Mouse (Mus musculus): ENCODE measurements around the gene Trnau1ap.
A peak's percentile ranks its signal among the peaks of the same experiment; 100 is the strongest.
"Not testable (repeated sequence)": the region's sequence is repeated elsewhere in the genome, so short reads cannot be mapped to it uniquely, and the experiment has no call there.

Trnau1ap gene

DNA sequence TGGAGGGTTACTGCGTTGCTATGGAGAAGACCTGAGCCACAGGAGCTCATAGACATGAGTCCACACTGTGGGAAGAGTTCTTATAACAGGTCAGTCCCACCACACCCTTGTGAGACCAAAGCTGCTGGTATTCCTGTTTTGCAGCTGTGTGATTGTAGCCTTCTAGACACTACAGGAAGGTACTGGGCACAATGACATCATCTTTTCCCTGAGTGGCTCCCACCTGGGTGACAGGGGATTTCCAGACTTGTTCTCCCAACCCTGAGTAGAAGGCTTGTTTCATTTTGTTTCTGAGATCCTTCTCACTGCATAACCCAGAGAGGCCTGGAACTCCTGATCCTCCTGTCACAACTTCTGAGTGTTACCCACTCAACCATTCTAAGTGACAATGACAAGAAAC is 29.5 kb downstream of the Trnau1ap start:
- DNase-seq, result no peak

DNA sequence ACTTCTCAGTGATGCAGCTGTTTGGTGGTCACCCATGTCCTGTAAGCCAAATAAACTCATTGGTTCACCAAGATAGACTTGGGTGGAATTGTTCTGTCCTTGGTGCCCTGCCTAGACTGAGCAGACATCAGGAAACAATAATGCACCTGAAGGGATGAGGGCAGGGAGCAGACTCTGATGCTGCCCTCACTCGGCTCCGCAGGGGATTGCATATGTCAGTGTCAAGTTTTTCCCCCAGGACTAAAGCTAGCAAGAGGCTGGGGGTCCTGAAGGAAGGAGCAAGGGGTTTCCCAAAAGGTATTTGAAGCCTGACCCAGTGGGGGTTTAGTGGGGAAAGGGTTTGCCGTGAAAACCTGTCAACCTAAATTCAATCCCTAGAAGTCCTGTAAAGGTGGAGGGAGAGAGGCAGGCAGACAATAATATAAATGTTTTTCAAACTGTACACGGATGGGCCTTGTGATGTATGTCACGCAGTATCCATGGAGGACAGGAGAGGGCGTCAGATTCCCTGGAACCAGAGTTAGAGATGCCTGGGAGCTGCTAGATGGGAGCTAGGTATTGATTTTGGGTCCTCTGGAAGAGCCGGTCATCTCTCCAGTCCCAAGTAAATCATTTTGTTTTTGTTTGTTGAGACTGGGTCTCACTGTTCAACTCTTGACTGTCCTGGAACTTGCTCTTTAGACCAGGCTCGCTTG is 33.5 kb downstream of the Trnau1ap start:
- no peak for DNase-seq

DNA sequence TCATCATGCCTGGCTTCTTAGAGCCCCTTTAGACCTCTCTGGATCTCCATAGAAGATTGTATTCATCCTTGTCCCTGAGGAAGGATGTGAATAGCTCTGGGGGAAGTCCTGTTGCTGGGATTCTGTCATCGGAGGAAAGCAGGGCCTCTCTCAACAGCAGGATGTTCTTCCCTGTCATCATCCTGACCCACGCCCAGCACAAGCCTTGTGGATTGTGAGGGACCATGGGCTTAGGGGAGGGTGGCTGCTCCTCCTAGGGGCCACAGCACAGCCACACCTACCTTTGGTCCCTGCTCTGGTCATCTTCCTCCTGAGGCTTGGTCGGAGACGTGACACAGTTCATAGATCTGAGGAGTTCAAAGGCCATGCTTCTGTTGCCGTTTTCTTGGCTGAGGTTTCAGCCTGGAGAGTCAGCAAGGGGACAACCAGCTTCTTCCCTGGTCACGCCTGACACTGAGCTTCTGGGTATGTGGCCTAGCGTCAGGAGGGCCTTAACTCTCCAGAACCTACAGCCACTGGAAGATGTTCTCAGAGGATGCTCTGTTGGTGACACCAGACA is 35.6 kb downstream of the Trnau1ap start:
- DNase-seq, result no peak

DNA sequence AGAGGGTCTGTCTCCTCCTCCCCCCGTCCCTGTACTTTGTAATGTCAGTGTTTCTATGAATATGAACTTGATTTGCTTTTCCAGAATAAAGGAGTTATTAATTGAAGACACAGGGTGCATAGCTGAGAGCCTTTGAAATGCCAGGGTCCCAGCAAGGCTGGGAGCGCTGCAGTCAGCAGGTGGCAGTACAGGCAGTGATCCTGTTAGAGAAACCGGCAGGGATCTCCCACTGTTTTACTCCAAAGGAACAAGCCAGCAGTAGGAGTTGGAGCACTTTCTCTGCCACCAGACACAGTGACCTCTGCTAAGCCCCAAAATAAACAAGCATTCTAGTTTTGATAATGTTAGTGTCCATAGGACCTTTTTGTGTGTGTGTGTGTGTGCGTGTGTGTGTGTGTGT is 36.4 kb downstream of the Trnau1ap start:
- peak in 1 of 2 experiments; percentile 33 for DNase-seq

DNA sequence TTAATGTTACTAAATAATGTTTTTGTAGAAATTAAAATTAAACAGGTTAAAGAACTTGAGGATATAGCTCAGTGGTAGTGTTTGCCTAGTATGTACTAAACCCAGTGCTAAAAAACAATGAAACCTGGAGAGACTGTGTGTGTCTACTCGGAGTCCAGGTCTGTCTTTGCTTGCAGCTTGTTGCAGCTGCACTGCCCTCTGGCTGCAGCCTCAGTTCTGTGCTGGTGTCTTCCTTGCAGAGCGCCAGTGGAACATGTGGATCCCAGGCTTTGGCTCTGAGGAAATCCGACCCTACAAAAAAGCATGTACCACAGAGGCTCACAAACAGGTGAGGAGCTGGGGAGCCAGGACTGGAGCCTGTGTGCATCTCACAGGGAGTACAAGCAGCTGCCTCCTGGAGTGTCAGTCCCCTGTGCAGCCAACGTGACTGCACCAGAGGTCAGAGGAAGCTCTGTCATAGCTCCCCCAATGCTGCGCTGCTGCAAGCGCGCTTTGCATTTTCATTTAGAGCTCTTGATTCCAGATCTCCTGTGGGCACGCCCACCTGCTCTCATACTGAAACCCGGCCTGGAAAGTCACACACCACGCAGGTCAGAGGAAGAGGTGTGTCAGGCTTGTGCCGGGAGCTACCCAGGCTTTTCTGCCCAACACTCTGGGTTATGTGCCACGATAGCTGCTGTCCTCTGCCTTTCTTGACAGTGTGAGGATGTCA is 37.6 kb downstream of the Trnau1ap start:
- DNase-seq, result no peak

DNA sequence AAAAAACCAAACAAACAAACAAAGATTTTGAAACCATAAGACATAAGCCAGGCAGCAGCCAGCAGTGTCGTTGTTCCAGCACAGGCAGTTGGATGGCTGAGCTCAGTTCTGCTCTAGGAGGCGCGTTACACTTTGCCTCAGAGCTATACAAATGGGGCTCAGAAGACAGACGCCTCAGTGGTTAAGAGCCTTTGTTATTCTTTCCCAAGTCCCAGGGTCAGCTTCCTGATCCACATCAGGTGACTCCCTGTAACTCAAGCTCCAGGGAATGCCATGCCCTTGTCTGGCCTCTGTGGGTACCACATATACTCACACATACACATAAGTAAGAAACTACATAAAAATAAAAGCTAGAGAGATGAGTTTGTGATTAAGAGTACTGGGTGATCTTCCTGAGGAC is 38.3 kb downstream of the Trnau1ap start:
- no peak for DNase-seq

DNA sequence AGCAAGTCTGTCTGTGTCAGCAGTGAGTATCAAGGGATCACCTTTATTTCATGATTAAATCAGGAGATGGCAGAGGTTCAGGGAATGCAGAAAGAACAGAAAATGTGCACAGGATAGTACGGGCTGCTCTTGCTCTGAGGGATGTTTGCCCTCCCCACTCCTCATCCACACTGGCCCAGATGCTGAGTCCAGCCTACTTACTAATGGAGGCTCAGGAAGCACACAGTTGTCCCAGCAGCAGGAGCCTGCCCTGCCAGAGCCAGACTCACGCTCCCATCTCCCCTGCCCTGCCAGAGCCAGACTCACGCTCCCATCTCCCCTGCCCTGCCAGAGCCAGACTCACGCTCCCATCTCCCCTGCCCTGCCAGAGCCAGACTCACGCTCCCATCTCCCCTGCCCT is 40.5 kb downstream of the Trnau1ap start:
- not testable (repeated sequence) for DNase-seq

DNA sequence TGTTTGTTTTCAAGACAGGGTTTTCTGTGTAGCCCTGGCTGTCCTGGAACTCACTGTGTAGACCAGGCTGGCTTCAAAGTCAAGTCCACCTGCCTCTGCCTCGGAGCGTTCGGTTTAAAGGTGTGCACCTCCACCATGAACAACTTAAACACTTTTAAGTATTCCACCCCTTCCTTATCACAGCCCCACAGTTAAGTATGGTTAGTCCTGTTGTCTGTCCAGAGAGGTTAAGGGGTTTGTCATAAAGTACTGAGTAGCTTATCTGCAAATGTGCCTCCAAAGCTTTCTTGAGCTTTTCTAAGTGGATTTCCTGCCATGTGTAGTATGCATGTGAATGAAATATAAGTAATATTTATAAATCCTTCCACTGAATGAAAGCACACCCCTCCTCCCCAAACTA is 53.4 kb downstream of the Trnau1ap start:
- DNase-seq, result no peak

DNA sequence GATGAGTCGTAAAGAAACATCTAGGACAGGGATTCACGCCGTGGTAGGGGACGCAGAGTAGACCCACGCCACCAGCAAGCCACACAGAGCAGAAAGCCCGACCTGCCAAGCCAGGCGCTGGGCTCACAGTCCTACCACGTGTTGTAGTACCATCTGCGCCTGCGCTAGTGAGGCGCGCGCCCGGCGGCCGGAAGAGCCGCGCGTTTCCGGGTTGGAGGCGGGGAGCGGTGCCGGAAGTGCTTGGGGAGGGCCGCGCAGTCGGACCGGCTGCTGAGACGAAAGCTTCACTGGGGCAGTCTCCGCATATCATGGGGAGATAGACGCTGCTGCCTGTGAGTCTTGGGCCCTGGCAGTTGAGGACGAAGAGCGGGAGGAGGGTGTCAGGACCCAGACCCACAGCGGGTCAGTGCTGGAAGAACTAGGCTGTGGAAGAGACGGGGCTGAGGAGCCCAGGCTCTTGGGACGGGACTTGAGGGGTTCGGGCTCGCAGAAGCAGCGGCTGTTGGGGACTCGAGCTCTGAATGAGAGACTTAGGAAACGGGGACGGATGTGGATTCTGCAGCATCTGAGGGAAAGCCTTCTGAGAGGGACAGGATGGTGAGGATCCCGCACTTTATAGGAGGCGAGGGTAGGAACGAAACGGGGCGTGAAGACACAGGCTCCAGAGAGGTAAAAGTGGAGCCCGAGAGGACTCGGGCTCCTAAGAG is 55.0 kb downstream of the Trnau1ap start, which contains the start of gene Taf12:
Gene Taf12 (plus strand): TSS at position 220 of the 707 bp plus-strand sequence.
- peak; percentile 90 to 94 for DNase-seq

DNA sequence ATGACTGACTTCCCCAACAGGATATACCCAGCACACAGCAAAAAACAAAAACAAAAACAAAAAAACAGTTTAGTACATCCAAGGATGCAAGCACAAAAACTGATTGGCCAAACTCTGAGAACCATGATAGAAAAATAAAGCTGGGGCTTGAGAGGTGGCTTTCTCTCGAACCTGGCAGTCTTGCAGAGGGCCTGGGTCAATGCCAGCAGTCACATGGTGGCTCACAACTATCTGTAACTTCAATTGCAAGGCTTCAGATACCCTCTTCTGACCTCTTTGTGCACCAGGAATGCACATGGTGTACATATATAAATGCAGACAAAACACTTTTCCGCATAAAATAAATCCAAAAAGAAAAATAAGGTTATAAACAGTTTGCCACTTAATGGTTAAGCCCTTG is 56.2 kb downstream of the Trnau1ap start:
- no peak for DNase-seq

DNA sequence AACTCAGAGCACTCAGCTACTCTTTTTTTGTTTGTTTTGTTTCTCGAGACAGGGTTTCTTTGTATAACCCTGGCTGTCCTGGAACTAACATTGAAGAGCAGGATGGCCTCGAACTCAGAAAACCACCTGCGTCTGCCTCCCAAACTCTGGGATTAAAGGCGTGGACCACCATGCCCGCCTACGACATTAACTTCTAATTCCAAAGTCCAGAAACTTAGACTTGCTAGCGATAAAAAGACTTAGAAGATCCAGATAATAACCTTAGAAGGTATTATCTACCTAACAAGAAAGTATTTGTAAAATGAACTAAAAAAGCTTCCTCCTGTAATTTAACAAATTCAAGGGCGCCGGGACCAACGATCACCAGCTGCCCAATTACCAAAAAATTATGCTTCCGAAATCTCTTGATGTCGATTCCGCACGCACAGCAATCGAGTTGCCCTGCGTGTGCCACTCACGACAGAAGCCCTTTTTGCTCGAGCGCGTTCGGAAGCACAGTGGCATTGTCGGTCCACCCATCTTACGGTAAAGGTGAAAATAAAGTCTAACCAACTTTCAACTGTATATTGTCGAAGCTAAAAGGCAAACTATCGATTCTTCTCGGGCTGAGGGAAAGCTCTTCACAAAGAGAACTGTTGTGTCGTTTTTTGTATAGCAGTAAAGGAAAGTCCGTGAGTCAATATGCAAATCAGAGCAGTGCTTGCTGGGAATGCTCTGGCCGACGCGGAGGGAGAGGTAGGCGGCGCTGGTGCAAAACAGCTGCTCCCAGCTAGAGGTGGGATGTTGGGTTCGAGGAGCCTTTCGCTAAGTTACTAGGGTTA is 59.4 kb downstream of the Trnau1ap start:
- peak; percentile 82 for DNase-seq

DNA sequence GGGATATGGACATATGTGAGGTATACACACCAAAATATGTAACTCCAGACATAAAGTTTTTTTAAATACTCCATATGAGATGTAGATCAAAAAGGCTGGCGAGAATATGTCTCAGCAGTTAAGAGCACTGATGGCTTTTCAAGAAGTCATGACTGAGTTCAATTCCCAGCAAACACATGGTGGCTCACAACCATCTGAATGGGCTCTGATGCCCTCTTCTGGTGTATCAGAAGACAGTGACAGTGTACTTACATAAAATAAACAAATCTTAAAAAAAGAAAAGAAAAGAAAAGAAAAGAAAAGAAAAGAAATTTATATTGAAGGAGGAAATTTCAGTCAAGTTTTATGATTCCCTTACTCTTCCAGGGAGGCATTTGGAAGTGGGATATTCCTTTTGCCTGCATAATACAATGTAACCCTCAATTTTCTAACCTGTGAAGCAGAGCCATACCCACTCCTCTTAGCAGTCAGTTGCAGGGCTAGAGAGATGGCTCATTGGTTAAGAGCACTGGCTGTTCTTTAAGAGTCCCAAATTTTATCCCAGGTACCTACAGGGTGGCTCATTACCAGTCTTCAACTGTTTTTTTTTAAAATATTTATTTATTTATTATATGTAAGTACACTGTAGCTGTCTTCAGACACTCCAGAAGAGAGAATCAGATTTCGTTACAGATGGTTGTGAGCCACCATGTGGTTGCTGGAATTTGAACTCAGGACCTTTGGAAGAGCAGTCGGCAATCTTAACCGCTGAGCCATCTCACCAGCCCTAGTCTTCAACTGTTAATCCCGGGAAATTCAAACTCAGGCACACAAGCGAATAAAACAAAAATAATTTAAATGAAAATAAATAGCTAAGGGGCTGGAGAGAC is 60.2 kb downstream of the Trnau1ap start:
- no peak for DNase-seq

DNA sequence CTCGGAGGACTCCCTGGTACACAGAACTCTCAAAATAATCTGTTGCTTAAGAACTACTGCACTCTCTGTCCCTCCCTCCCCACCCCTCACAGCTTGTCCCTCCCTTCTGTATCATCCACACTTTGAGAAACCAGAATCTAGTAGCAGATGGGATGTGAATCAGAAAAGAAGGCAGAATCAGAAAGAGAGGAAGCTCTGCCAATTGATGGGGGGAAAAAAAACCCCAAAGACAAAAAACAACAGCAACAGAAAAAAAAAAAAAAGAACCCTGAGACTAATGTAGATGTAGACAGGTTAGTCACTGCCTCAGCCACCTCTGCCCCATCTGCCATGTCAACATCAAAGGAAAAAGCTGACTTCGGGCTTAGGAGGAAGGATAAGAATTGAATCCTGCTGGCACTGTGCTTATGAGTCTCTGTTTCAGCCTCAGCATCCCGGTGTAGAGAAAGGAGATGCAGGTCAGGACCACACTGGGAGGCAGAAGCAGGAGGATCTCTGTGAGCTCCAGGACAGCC is 62.4 kb downstream of the Trnau1ap start:
- no peak for DNase-seq

DNA sequence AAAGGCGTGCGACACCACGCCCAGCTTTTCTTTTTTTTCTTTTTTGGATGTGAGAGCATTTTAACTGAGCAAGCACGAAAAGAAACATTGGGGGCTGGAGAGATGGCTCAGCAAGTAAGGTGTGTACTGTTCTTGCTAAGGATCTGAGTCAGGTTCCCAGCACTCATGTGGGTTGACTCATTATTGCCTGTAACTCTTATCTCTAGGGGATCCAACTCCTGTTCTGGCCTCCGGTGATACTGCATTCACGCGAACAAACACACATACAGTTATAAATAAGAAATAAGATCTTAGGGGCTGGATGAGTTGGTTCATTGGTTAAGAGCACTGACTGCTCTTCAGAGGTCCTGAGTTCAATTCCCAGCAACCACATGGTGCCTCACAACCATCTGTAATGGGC is 66.0 kb downstream of the Trnau1ap start:
- DNase-seq, result no peak

DNA sequence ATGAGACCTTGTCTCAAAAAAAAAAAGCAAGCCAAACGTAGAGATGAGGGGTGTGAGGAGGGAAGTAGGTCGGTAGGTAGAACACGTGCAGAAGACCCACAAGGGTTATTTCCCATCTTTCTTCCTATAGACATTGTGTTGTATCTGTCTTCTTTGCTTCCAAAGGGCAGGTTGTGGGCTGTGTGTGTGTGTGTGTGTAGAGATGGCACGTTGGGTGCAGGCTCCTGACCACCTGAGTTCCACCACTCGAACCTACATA is 67.1 kb downstream of the Trnau1ap start:
- no peak for DNase-seq

Measured in cerebellum, adult 18-20 months (tissue).